Mouse (Mus musculus) hindbrain, postnatal 0 days (tissue): ENCODE data around the gene Prex1. TPM values are rescaled to one million over a fixed set of nuclear protein-coding genes. Genes with fewer than 3 reads are reported as not detected.

Experiments used
- ATAC-seq: fragments of 200-750 bp; cut with Nextera tagmentation; 2 replicates; pipeline ENCODE4 v1.8.0; 2017; ENCODE audit warnings: mild to moderate bottlenecking, moderate TSS enrichment, moderate library complexity
- DNase-seq: peaks from one replicate; pipeline ENCODE4 v3.0.0-alpha.2; 2015; ENCODE audit warnings: low spot score
- H3K27ac ChIP-seq: fragments of 300-500 bp; sonication (generic); 2 replicates; pipeline ENCODE4 v1.5.1; 2014; ENCODE audit warnings: mild to moderate bottlenecking
- H3K27me3 ChIP-seq: fragments of 300-500 bp; sonication (generic); 2 replicates; pipeline ENCODE4 v1.6.1; 2014; ENCODE audit warnings: low read length, mixed read lengths; ENCODE audit not compliant: insufficient read depth
- H3K36me3 ChIP-seq: fragments of 300-500 bp; sonication (generic); 2 replicates; pipeline ENCODE4 v1.6.1; 2014; ENCODE audit warnings: low read length, mixed read lengths; ENCODE audit not compliant: insufficient read depth
- H3K4me1 ChIP-seq: fragments of 300-500 bp; sonication (generic); 2 replicates; pipeline ENCODE4 v1.6.1; 2014; ENCODE audit warnings: antibody characterized with exemption, low read length, mixed read lengths; ENCODE audit not compliant: insufficient read depth
- H3K4me2 ChIP-seq: fragments of 300-500 bp; sonication (generic); 2 replicates; pipeline ENCODE4 v1.6.1; 2014; ENCODE audit warnings: low read depth, mild to moderate bottlenecking, low read length, moderate library complexity, mixed read lengths
- H3K4me3 ChIP-seq: fragments of 300-500 bp; sonication (generic); 2 replicates; pipeline ENCODE4 v1.5.1; 2014; ENCODE audit warnings: low read length
- H3K9ac ChIP-seq: fragments of 300-500 bp; sonication (generic); replicated peaks from 2 replicates; pipeline ENCODE4 v1.6.1; 2014; ENCODE audit warnings: mild to moderate bottlenecking, low read length, moderate library complexity, mixed read lengths
- H3K9me3 ChIP-seq: fragments of 300-500 bp; sonication (generic); 2 replicates; pipeline ENCODE4 v1.6.1; 2016; ENCODE audit warnings: low read length, mixed read lengths
- CTCF ChIP-seq: IDR thresholded peaks from 2 replicates; pipeline ENCODE4 v1.5.1; 2016; ENCODE audit warnings: antibody characterized with exemption, control low read depth, low read depth
- WGBS: fragments of 180-500 bp; shearing (Covaris S2); extraction: QIAGEN DNeasy Blood & Tissue Kit; methylation state at CpG from one replicate; pipeline ENCODE4 v1.1.7; 2014; 5-methylcytosine and 5-hydroxymethylcytosine counted together
- polyA plus RNA-seq: library from polyadenylated mRNA; unstranded; fragments of >200 nt; fragmentation: Nextera tagmentation; extraction: Ambion mirVana; gene quantifications from 2 replicates; pipeline ENCODE4 v1.2.1, GENCODE M21; 2015
- total RNA-seq: library from RNA; depleted of rRNA; stranded (reverse); fragments of >200 nt; gene quantifications from 2 replicates; pipeline ENCODE4 v1.2.3, GENCODE M21; 2014

The Prex1 gene
- total and polyA plus RNA-seq, 2 experiments from 2014 or later: 24.2 to 63.2 TPM

- H3K4me1 ChIP-seq: peaks cover 11% of the 10 kb centered on the region
- no peak for DNase-seq
- no peak overlapping the region for H3K4me2 ChIP-seq
- ATAC-seq: no peak
- H3K9me3 ChIP-seq: no peaks in the 10 kb centered on the region
- 70% methylated on average over 4 of the region's 4 CpGs for WGBS
- TF ChIP-seq CTCF: no peak
- no peaks in the 10 kb centered on the region for H3K36me3 ChIP-seq
- H3K9ac ChIP-seq: no peak overlapping the region
- no peak overlapping the region for H3K4me3 ChIP-seq
- peak overlapping the region; percentile 77 for H3K27ac ChIP-seq
- H3K27me3 ChIP-seq: no peaks in the 10 kb centered on the region
Observed at GRCm38 (mm10) chr2:166693394-166693793, 20.2 kb downstream of the Prex1 start.

GRCm38 (mm10) chr2:166691602-166692509 lies 21.8 kb downstream of the Prex1 start:
- H3K4me2 ChIP-seq: no peak overlapping the region
- peaks cover 11% of the 10 kb centered on the region for H3K4me1 ChIP-seq
- DNase-seq (peak; percentile 83), ATAC-seq (peak; percentile 89)
- peak; percentile 24; the same call in 1 of the 2 replicates for TF ChIP-seq CTCF
- H3K9ac ChIP-seq: 0 out of 2 replicates have a peak overlapping the region, but pooled peaks have one; percentile 21
- WGBS: 30% methylated on average over 23 of the region's 23 CpGs
- H3K9me3 ChIP-seq: no peaks in the 10 kb centered on the region
- H3K27ac ChIP-seq: peak overlapping the region; percentile 85
- no peak overlapping the region for H3K4me3 ChIP-seq
- H3K27me3 ChIP-seq: no peaks in the 10 kb centered on the region
- H3K36me3 ChIP-seq: no peaks in the 10 kb centered on the region

DNA sequence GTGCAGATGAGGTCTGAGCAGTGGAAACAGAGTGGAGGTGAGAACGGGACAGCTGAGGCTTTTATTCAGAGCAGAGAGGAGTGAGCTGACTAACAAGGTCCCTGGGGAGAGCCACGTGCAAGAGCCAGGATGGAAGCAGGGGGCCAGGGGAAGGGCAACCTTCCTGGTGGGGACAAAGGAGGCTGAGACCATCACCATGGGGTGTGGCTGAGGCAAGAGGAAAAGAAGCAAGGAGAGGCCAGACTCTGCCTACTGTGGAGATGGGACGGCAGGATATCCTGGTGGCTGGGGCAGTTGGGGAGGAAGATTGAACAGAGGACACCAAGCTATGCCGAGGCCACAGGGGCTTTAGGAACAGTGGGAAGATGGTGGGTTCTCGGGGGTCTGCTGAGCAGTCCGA lies 26.7 kb downstream of the Prex1 start:
- peaks cover 9% of the 10 kb centered on the region; the same call in 1 of the 2 replicates for H3K4me1 ChIP-seq
- no peaks in the 10 kb centered on the region for H3K9me3 ChIP-seq
- no peak for TF ChIP-seq CTCF
- no peak overlapping the region for H3K27ac ChIP-seq
- no peak for DNase-seq
- no peaks in the 10 kb centered on the region for H3K36me3 ChIP-seq
- H3K4me2 ChIP-seq: no peak overlapping the region
- no peaks in the 10 kb centered on the region for H3K27me3 ChIP-seq
- 25% methylated on average over 6 of the region's 6 CpGs for WGBS
- no peak overlapping the region for H3K9ac ChIP-seq
- ATAC-seq: no peak
- no peak overlapping the region for H3K4me3 ChIP-seq

GRCm38 (mm10) chr2:166685824-166686223 lies 27.8 kb downstream of the Prex1 start:
- no peak for TF ChIP-seq CTCF
- WGBS: 46% methylated on average over 7 of the region's 8 CpGs
- ATAC-seq: no peak

DNA sequence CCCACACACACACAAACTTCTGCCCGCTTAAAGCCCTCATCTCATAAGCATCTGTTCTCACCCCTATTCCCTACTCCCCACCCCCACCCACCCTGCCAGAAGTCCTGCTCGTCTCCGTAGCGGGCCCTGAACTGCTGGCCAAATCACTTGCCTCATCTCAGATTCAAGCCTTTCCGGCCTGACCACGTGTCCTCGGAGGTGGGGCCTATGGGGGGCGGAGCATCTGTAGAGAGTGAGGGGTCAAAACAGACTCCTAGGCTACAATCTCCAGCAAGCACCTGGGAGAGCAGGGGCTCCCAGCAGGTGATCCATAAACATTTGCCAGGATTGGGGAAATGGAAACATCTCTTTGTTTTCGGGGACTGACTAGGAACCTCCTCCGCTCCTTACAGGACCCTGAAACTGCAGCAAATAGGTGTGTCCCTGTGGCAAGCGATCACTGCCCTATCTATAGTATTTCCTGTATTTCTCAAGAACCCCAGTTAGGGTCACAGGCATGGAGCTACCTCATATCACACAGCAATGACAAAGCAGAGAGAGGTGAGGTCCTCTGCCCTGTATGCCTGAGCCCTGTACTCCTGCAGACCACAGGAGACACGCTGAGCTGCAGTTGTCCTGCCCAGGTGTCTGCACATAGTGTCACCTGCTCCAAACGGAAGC lies 29.6 kb downstream of the Prex1 start:
- Histone ChIP-seq H3K9ac (no peak overlapping the region), H3K4me2 (0 out of 2 replicates have a peak overlapping the region, but pooled peaks have one; percentile 2), H3K27me3 (no peaks in the 10 kb centered on the region), H3K27ac (peak overlapping the region; percentile 74), H3K4me1 (peaks cover 10% of the 10 kb centered on the region; the same call in 1 of the 2 replicates), H3K4me3 (no peak overlapping the region), H3K36me3 (no peaks in the 10 kb centered on the region), H3K9me3 (no peaks in the 10 kb centered on the region)
- ATAC-seq (no peak), DNase-seq (no peak)
- WGBS: 22% methylated on average over 13 of the region's 13 CpGs
- no peak for TF ChIP-seq CTCF

More at GRCm38 (mm10) chr2:166685824-166686223, 27.8 kb downstream of the Prex1 start:
- DNase-seq: no peak
- Histone ChIP-seq H3K9me3 (no peaks in the 10 kb centered on the region), H3K27ac (no peak overlapping the region), H3K9ac (no peak overlapping the region), H3K4me3 (no peak overlapping the region), H3K4me1 (peaks cover 5% of the 10 kb centered on the region; the same call in 1 of the 2 replicates), H3K4me2 (no peak overlapping the region), H3K36me3 (no peaks in the 10 kb centered on the region), H3K27me3 (no peaks in the 10 kb centered on the region)

DNA sequence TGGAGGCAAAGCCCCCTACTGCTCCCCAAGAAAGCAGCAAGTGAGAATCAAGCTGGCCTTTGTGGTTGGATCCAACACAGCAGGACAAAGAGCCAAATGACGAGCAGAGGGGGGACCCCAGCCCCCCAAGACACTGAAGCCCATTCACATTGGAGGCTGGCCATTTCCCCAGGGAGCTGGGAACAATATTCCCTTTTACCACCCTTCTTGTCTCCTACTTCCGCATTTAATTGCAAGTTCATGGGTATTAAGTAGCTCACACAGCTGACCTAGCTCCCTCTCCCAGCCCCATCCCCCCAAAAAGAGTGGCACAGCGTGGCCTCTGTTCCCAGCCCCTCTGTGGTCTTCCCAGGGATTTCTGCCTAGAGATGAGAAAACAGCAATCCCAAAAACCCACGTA lies 30.8 kb downstream of the Prex1 start:
- Histone ChIP-seq H3K36me3 (no peaks in the 10 kb centered on the region), H3K4me1 (peaks cover 22% of the 10 kb centered on the region), H3K9ac (no peak overlapping the region), H3K4me2 (no peak overlapping the region), H3K4me3 (no peak overlapping the region), H3K9me3 (no peaks in the 10 kb centered on the region), H3K27me3 (no peaks in the 10 kb centered on the region), H3K27ac (peak overlapping the region; percentile 74)
- DNase-seq (peak; percentile 86), ATAC-seq (peak; percentile 83)
- TF ChIP-seq CTCF: no peak
- 19% methylated on average over 4 of the region's 4 CpGs for WGBS
